Mouse (Mus musculus) spleen, adult 2 months (tissue): ENCODE results near the gene Gm3015. TPM values are rescaled to one million over a fixed set of nuclear protein-coding genes. Genes with fewer than 3 reads are reported as not detected.
"Not testable (repeated sequence)": the region's sequence is repeated elsewhere in the genome, so short reads cannot be mapped to it uniquely, and the experiment has no call there.

Source experiments
- DNase-seq, 2 experiments: peaks; one replicate each; pipeline versions ENCODE4 v3.0.0 to v3.0.0-alpha.2; 2012 to 2021; ENCODE audit warnings: low spot score in 2 of 2, low read depth in 1 of 2
- H3K27ac ChIP-seq: fragments of 200-500 bp; 2 replicates; pipeline ENCODE4 v1.5.1; 2012; ENCODE audit warnings: low read length, inconsistent platforms; ENCODE audit not compliant: insufficient read depth
- H3K27me3 ChIP-seq: fragments of 200-500 bp; 2 replicates; pipeline ENCODE4 v1.6.1; 2012; ENCODE audit warnings: mild to moderate bottlenecking, moderate library complexity, low read length, inconsistent platforms; ENCODE audit not compliant: control insufficient read depth, insufficient read depth
- H3K36me3 ChIP-seq: fragments of 200-500 bp; 2 replicates; pipeline ENCODE4 v1.6.1; 2012; ENCODE audit warnings: mild to moderate bottlenecking, low read length, inconsistent platforms; ENCODE audit not compliant: control insufficient read depth, insufficient read depth
- H3K4me1 ChIP-seq: fragments of 200-500 bp; 2 replicates; pipeline ENCODE4 v1.6.1; 2011; ENCODE audit warnings: inconsistent platforms; ENCODE audit not compliant: control insufficient read depth, insufficient read depth, insufficient read length
- H3K4me3 ChIP-seq: fragments of 200-500 bp; 2 replicates; pipeline ENCODE4 v1.5.1; 2011; ENCODE audit warnings: mild to moderate bottlenecking, inconsistent platforms; ENCODE audit not compliant: insufficient read depth, insufficient read length; ENCODE audit errors: extremely low read depth
- WGBS: fragments of 180-500 bp; shearing (Covaris S2); methylation state at CpG from one replicate; pipeline ENCODE4 v1.1.7; 2018; 5-methylcytosine and 5-hydroxymethylcytosine counted together
- polyA plus RNA-seq: library from polyadenylated mRNA; depleted of rRNA; stranded (reverse); fragments of >200 nt; gene quantifications from 2 replicates; pipeline ENCODE4 v1.2.3, GENCODE M21; 2012; rRNA removed

The Gm3015 gene
- not detected in 2 replicates for polyA plus RNA-seq

DNA sequence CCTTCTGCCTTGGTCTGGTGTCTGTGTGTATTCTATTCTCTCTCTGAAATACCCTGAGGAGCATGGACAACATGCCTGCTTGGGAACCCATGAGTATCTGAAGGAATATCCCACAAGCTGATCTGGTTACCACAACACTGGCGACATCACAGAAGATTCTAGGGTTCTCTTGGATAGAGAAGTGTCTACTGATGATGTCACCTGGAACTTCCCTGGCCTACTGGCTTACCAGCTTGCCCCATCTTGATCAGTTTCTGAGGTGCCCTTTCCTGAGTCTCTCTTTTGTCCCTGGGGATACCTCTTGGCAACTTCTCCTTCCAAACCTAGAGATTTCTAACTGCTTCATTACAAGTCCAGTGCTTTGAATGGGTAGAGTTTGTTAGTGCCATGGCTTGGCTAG, at the start of gene Gm3015:
Gene Gm3015, minus strand, starts transcription at position 101 of the 400 bp plus-strand sequence.
- H3K27me3 ChIP-seq, H3K27ac ChIP-seq, H3K4me1 ChIP-seq, H3K4me3 ChIP-seq, DNase-seq, H3K36me3 ChIP-seq: not testable (repeated sequence)
- 100% methylated on average over 1 of the region's 1 CpGs for WGBS

DNA sequence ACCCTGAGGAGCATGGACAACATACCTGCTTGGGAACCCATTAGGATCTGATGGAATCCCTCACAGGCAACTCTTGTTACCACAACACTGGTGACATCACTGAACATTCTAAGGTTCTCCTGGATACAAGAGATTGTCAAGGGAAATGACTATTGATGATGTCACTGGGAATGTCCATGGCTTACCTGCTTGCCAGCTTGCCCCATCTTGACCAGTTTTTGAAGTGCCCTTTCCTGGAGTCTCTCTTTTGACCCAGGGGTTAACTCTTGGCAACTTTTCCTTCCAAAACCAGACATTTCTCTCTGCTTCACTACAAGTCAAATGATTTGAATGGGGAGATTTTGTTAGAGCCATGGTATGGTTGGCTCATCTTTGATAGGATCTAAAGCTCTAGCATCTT, 29.3 kb upstream of the Gm3015 start, which contains the start of gene Gm10377:
Gene Gm10377, minus strand, starts transcription at position 101 of the 400 bp plus-strand sequence.
- H3K4me1 ChIP-seq, H3K4me3 ChIP-seq, H3K27me3 ChIP-seq, H3K27ac ChIP-seq, DNase-seq, H3K36me3 ChIP-seq: not testable (repeated sequence)

Other genes starting within 250 kb of the Gm3015 start
- not detected in 2 replicates for gene Gm8024, start 244.5 kb downstream of the Gm3015 start, polyA plus RNA-seq
- not detected in 2 replicates for gene Gm17124, start 168.9 kb downstream of the Gm3015 start, polyA plus RNA-seq
- gene Gm3633, start 126.9 kb downstream of the Gm3015 start, polyA plus RNA-seq = not detected in 2 replicates
- gene Gm10378, start 112.9 kb downstream of the Gm3015 start, polyA plus RNA-seq = not detected in 2 replicates
- not detected in 2 replicates for gene Gm10377, start 29.2 kb upstream of the Gm3015 start, polyA plus RNA-seq
- gene Gm21977, start 84.7 kb upstream of the Gm3015 start, polyA plus RNA-seq = not detected in 2 replicates
- gene Gm8082, start 224.8 kb upstream of the Gm3015 start, polyA plus RNA-seq = not detected in 2 replicates
- not detected in 2 replicates for gene Gm10376, start 246.8 kb upstream of the Gm3015 start, polyA plus RNA-seq